Mouse (Mus musculus) thymus, adult 2 months (tissue): ENCODE data around the gene Klhl42.

ENCODE experiments used
- CTCF ChIP-seq: fragments of 200-500 bp; IDR thresholded peaks from 2 replicates; pipeline ENCODE4 v1.5.1; 2012; ENCODE audit warnings: mild to moderate bottlenecking, control low read depth, low read length, moderate library complexity, borderline replicate concordance; ENCODE audit not compliant: control insufficient read depth, poor library complexity, insufficient read depth; ENCODE audit errors: extremely low read depth
- POLR2A ChIP-seq: fragments of 200-500 bp; IDR thresholded peaks from 2 replicates; pipeline ENCODE4 v1.6.1; 2012; ENCODE audit warnings: mild to moderate bottlenecking, low read length, control low read depth, moderate library complexity; ENCODE audit not compliant: control insufficient read depth, poor library complexity, insufficient read depth; ENCODE audit errors: extremely low read depth

DNA sequence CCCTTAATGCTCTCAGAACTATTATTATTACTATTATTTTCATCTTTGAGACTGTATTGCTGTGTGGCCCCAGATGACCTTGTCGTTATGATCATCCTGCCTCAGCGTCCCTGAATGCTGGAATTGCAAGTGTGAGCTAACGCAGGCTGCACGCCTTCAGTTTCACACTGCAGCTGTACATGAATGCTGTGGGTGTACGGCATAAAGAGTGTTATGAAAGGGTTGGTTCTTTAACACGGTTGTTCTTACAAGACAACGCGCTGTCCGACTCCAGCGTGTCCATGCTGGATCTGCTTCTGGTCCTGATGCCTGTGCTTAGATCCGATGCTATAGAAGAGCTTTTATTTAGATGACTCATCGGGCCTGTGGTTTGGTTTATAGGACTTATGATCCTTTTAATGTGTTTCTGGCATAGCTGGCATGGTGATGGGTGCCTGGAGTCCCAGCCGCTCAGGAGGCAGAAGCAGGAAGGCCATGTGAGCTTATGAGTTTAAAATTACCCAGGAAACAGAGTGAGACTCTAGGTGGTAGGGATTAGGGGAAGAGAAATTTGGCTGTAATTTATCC lies 41.9 kb upstream of the Klhl42 start:
- TF ChIP-seq CTCF (no peak), POLR2A (no peak)
